Mouse (Mus musculus) yolk sac, embryonic 10.5 days (tissue): Measurements from ENCODE around the gene Zscan12.
"Not testable (repeated sequence)": the region's sequence is repeated elsewhere in the genome, so short reads cannot be mapped to it uniquely, and the experiment has no call there.

ENCODE experiments used
- DNase-seq: peaks from one replicate; pipeline ENCODE4 v3.0.0-alpha.2; 2017; ENCODE audit warnings: low spot score

Zscan12 gene

DNA sequence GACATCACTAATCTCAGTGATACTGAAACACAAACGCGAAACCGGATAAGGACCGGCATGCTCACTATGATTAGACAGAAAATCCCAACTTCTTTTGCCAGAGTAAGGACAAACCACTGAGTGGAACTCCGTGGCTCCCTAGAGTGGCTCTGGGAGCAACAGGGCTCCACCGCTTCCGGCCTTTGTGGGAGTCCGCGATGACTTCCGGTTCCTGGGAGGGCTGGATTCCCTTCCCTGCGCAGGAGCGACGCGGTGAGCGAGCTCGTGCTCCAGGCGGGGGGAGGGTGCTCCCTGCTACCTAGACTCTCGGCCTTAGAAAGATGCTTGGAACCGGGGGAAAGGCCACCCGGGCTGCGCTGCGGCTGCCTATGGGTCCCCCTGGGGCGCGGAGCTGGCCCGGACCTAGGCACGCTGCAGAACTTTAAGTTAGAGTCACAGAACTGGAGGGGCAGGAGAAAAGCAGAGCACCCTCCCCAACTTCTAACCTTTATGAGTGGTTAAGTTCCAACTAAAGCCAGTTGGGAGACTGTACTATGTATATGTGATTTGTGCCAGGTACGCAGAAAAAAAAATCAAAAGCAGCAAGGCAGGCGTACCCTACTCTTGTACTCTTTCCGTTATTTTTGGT, at the start of gene Zscan12:
Gene Zscan12, plus strand, starts transcription at position 200 of the 628 bp plus-strand sequence.
- peak; percentile 91 for DNase-seq

DNA sequence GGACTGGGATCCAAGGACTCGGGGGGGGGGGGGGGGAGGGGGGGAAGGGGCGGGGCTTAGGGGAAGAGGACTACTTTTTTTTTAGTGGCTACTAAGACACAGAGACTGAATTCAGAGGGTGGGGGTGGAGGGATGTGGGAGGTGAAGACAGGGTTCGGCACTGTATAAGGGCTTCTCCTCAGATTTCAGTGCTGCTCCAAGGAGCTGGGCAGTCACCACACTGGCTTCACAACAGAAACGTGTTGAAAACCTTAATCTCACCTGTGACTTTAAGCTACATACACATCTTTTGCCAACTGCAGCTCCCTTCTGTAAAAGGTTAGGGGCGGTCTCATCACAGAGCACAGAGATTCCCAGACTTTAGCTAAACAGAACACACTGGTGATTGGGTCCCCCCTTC, 49.8 kb upstream of the Zscan12 start:
- DNase-seq: no peak

DNA sequence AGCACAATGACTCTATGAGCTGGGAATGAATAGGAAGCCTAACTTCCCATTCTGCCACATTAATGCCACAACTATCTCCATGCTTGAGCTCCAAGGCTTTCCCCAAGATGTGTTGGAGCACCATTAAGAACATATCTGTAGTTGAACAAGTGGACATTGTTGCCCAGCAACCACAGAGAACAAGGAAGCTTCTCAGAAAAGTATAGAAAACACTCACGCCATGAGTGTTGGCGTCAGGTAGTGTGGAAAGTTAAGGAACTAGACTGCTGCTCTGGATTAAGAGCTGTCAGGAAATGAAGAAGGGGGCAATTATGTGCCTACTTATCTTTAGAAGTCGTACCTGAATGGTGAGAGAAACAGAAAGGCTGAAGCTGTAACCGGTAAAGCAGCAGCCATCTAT, 48.7 kb upstream of the Zscan12 start:
- DNase-seq: no peak

DNA sequence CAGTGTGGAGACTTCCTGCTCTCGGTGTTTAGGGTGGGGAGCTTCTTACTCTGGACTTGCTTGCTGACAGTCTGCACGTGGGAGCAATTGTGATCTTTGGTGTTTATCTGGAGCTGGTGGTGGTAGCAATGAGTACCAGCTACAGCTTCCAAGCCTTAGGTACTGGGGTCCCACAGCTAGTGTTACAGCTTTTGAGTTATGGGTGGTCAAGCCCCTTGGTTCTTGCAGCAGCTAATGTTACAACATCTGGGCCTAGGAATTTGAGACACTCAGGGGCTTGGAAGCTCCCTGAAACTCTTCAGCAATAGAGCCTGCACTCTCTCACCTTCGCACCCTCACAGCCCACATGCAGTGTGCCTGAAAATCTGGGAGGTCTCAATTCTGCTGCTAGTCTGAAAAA, 42.4 kb upstream of the Zscan12 start:
- DNase-seq: no peak

DNA sequence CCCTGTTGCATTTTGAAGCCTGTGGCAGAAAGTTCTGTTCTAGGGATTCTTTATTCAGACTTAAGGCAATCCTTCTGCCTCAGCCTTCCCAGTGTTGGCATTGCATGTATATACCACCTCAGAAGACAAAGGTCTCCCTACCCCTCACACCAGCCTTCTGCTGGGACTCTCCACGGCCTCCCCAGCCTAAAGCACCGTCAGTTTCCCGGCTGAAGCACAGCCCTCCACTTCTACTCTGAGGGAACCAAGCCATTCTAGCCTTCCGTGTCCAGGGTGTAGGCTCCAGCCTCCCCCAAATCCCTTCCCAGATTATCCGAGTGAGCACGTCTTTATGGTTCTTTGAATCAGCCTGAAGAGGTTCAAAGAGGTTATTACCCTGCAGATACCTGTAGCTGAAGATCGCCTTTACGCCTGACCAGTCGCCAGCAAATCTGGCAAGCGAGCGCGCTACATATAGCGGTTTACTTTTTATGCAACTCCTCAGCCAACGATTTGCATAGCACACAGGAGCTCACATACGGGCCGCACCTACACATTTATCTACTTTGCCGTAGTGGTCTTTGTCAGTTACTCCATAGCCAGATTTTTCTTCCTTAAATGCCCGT, 40.6 kb upstream of the Zscan12 start:
- DNase-seq: peak; percentile 39

DNA sequence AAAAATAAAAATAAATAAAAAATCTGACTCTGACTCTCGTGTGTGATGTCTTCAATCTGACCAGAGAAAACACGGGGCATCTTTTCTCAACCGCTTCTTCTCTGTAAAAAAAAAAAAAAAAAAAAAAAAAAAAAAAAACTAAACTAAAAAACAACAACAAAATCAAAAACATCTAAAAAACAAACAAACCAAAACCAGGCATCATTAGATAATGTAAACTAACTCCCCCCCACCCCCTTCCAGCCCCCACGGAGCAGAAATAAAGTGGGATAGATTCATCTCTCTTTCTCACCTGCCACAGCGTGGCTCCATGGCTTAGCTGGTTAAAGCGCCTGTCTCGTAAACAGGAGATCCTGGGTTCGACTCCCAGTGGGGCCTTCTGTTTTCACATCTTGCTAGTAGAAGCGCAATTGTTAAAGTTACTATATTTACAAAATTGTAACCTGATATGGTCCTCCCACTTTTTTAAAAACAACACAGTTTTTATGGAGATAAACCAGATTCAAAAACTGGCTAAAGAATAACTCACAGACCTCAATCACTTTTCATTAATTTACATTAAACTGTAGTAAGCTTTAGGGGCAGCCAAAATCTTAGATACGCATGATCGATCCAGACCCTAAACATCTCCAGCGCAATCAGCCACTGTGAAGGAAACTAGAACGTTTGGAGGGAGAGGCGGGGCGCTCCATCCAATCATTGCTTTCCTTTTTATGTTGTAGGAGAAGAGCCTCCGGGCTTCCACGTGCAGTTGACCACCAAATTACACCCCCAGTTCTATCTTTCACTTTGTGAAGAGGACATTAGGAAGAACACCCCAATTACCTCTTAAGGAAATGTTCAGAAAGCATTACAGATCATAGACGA, 39.9 kb upstream of the Zscan12 start:
- peak; percentile 70 for DNase-seq

DNA sequence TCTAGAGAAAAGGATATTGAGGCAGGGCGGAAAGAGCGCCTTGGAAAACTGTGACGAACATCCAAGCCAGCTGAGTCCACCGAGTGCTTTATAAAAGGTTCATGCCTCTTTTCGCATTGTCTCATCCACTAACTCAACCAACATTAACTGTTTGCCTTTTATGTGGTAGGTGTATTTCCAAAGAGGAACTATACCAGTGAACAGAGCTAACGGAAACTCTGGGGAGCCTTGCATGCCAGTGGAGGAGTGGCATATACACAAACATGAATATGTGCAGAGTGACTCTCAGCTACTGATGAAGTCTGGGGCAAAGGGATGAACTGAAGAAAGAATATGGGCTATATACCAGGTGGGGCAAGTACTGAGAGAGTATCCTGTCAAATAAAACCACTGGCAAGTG, 39.2 kb upstream of the Zscan12 start:
- no peak for DNase-seq

DNA sequence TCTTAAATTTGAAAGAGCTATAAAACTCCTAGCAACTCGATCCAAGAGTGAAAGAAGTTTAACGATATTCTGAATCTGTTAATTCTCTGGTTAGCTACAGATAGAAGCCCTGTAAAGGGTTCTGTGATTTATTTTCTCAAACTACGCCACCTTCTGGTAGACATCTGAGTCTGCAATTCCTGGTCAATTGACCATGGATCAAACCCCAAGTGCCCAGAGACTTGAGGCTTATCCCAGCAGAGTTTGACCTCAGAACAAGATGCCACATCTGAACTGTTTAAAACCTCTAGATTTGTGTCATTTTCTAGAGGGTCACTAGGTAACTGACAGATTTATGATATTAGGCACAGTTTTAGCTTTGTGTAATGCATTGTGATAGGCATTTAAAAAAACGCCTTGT, 36.4 kb upstream of the Zscan12 start:
- peak; percentile 30 for DNase-seq

DNA sequence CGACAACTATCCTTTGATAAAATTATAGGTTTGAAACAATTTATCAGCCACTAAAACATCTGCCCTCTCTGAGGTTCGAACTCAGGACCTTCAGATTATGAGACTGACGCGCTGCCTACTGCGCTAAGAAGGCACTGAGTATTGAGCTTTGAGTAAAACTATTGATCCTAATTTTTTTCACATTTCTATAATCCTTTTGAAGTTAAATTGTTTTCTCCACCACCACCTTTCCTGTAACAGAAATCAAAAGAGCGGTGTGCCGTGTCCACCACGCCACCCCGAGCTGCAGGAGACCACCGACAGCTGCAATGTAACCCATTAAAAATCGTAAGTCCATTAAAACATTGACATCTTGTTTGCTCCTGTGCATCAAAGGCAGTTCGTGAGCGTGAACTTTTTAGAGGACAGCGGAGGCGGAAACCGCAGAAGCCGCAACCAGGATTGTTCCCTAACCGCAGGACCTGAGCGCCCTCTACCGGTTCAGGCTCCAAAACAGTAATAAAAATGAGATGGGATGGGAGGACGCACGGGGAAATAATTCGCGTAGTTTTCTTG, 35.9 kb upstream of the Zscan12 start:
- peak; percentile 81 for DNase-seq

DNA sequence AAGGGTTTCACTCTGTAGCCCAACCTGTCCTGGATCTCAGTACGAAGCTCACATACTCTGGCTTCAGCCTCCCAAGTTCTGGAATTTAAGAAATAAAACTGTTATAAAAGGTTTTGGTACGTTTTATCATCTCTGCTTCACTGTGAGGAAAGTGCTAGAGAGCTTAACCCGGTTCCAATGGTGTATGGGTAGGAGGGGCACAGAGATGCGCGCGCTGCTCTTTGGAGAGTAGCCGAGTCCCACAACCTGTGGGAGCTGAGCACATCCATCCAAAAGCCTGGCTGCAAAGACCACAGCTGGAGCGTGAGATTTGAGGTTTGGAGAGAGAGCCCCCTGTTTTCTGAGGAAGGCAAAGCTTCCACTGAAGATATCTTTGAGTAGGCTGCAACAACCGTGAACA, 35.2 kb upstream of the Zscan12 start:
- DNase-seq: no peak

DNA sequence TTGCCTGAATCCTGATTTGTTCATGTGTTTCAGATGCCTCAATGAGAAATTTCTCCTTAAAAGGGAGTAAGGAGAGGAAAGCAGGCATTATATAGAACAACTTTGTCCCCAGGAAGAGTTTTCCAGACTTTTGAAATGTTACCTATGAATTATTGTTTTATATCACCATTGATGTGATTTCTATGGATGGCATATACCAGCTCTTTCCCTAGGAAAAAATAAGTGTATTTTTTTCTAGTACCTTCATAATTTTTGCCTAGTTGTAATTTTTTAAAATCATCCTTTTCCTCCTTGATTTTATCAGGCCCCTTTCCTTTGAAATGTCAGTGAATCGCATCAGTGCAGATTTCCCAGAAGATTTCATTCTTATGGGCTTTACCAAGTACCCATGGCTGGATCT, 16.0 kb upstream of the Zscan12 start, which contains the start of gene Olfr1367:
Gene Olfr1367, plus strand, starts transcription at position 301 of the 400 bp plus-strand sequence.
- no peak for DNase-seq

DNA sequence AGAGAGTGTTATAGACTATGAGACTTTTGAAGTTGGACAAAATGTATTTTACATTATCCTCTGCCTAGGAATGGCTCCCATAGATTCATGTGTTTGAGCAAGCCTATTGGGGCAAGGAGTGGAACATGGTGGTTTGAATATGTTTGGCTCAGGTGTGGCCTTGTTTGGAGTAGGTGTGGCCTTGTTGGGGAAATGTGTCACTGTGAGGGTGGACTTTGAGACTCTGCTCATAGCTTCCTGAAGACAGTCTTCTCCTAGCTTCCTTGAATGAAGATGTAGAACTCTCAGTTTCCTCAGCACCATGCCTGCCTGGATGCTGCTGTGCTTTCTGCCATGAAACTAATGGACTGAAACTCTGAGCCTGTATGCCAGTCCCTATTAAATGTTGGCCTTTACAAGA, 12.0 kb upstream of the Zscan12 start:
- no peak for DNase-seq

DNA sequence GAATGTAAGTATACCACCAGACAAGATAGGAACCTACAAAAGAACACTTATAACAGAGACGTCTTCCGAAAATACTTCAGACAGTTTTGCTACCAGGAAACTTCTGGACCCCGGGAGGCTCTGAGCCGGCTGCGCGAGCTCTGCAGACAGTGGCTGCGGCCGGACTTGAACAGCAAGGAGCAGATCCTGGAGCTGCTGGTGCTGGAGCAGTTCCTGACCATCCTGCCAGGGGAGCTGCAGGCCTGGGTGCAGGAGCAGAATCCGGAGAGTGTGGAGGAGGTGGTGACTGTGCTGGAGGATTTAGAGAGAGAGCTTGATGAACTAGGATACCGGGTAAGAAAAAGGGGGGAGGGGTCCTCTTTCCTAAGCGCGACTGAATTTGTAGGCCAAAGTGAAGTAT, 1.1 kb downstream of the Zscan12 start:
- DNase-seq: no peak

DNA sequence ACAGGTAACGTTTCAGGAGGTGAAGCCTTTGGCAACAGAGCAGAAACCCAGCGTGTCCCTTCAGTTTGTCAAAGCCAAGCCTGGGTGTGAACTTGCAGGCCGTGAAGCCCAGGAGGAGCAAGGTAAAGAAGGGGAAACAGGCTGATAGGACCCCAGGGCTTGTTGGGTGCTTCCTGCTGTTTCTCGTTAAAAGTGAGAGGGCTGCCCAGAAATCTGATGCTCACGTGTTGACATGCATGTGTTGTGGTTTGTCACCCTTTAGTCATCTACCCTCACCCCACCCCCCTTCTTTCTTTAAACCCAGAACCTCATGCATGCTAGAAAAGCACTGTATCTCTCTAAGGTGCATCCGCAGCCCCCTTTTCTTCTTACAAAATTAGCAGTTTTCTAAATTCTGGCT, 4.0 kb downstream of the Zscan12 start:
- DNase-seq: no peak

DNA sequence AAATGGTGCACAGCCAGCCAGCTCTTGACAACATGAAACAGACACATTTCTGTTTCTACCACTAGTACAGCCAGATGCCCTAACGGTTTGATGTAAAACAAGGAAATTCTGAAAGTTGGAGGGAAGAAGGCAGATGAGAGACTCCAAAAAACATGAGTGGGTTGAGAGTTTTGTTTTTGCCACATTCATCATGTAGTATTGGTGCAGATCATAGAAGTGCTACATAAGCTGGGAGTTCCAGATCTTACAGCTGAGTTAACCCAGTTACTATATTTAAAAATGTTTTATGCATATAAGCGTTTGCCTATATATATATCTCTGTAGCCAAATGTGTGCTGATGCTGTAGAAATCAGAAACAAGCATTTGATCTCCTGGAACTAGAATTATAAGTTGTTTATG, 10.1 kb downstream of the Zscan12 start:
- DNase-seq: no peak

DNA sequence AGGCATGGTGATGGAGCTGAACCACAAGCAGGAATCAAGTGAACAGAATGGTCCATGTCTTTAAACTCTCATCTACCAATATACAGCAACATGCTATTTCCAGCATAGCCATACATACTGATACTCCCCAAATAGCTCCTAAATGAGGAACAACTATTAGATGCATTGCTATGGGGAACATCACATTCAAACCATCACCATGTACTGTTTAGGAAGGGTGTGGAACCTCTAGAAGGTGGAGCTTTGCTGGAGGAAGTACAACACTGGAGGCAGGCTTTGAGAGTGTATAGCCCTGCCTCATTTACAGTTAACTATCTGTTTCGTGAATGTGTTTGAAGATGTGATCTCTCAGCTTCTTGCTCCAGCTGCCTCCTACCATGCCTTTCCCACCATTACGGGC, 15.2 kb downstream of the Zscan12 start:
- no peak for DNase-seq

DNA sequence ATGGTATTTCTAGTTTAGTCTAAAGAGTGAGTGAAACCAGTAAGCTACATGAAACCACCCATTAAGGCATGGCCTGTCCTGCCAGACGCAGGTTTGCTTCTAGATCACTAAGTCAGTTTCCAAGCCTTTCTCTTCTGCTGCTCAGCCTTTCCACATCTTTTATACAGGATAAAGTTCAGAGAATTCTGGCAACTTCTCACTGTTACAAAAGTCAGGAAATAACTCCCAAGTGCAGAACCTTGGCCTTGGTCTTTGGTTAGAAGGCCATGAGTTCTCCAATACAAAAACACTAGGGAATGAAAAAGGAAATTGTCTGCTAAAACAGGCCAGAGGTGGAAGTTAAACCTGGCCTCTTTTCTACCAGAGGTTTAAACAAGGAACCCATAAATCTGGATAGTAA, 32.6 kb downstream of the Zscan12 start:
- no peak for DNase-seq

DNA sequence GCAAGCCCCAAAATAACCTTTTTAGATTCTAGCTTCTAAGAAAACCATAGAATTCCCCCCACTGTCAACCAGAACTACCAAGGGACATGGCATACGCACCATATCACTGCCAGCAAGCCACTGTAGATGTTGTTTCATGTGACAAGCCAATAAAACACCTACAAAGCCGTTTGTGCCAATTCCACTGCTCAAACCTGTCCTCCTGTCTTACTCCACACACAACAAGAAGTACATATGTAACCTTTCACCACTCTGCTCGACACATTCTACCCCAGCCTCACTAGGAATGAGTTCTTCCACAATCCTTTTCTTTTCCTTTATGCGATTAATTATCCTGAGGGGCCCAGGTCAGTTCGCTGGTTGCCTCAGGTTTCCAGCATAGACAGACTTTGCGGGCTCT, 33.0 kb downstream of the Zscan12 start:
- no peak for DNase-seq

DNA sequence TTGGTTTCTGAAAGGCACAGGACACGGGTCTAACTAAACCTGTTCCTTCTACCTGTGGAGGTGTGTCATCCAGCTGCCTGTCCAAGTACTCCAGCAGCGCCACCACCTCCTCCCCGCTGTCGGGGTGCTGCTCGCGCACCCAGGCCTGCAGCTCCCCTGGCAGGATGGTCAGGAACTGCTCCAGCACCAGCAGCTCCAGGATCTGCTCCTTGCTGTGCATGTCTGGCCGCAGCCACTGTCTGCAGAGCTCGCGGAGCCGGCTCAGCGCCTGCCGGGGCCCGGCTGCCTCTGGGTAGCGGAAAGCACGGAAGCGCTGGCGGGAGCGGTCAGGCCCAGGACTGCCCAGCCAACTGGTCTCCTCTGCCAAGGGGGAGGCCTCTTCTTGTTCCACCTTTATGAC, 33.4 kb downstream of the Zscan12 start:
- not testable (repeated sequence) for DNase-seq

DNA sequence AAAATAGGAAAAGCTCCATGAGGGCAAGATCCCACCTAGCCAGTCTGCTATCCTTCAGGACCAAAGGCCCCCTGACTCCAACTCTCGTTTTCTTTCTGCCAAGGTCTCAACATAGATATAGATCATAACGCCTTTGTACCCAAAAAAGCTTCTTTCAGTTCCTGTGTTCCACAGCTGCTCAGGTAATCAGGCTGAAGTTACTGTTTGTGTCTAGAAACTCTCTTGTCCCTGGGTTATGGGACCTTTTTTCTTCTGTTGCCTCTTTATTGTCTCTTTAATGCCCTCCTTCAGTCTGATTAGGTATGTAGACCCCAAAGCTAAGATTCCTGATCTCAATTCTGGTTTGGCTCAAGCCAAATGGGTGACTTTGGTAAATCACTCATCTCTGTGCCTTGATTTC, 34.9 kb downstream of the Zscan12 start:
- no peak for DNase-seq

DNA sequence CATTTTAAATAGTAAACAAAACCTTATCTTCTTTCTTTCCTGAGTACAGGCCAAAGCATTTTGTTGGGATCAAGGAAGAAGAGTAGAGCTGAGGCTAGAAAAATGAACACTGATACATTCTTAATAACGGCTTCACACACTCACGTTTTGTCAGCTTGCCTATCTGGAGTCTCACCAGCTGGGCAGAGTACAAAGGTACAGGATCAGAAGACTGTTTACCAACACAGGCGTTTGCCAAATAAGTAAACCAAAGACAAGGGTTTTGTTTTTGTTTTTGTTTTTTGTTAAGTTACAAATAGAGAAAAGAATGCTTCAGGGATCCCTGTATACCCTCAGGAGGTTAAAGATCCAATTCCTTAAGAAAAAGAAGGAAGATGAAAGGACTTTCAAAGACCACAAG, 38.5 kb downstream of the Zscan12 start:
- no peak for DNase-seq

DNA sequence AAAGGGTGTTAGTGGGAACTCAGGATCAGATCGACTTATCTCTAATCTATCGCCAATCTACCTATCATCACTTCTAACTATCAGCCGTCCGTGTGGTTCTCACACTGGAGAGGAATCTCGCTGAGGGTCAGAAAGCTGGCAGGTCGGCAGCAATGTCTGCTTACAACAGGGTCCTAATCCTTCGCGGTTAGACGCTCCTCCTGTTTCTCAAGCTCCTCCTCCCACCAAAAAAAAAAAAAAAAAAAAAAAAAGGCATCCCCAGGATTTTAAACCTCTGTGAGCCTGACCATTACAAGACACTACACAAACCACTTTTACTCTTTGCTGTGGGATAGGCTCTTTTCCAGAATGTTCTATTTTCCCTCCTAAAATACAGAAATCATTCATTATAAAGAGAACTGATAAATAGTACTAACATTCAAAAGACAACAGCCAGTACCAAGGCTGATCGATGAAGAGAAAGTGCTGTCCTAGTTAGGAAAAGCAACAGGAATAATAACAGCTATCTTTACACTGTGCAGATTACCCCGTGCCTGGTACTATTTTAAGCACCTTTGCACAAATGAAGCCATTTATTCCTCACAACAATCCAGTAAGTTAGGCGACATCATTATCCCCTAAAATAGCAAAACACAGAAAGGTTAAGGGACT, 39.1 kb downstream of the Zscan12 start:
- DNase-seq: no peak
